In the genomic region with DNA sequence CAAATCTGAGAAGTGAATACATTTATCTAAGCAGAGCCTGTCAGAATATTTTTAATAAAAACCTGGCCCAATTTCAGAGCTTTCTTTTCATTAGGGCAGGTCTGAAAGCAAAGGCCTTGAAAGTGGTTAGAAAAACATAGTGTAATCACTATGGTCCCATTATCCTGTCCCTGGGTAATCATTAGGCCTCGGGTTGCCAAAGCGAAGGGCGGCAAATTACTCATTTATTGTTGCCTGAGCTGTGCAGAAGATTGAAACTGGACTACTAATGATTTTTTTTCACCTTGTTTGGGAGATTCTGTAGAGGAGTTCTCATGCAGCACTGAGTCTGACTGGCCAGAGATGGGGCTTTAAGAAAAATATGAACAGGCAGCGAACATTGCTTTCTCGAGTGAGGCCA, we compare ENCODE assay signal across 21 mouse cellular contexts.
A peak's percentile ranks its signal among the peaks of the same experiment; 100 is the strongest.
DNase-seq lines count a peak whose midpoint lies in the region; ATAC-seq and TF ChIP-seq lines count a peak whose summit lies in the region.
"Had no signal": no experiment of that assay in that cellular context is flagged by ENCODE, and none has a peak within 500 bp of the region (broad histone marks: within the 10 kb centered on the region; RNA-seq: fewer than 3 reads in every experiment).

No protein-coding gene starts in this region.

- peaks cover 4% of the 10 kb centered on the region; the same call in 1 of the 2 replicates for H3K4me1 ChIP-seq in forebrain, embryonic 12.5 days
- H3K4me1 ChIP-seq in forebrain, postnatal 0 days (ENCODE audit: insufficient read depth): 0 out of 2 replicates have a peak, but pooled peaks cover 5% of the 10 kb centered on the region
- H3K4me1 ChIP-seq in midbrain, embryonic 16.5 days (ENCODE audit: control insufficient read depth, insufficient read depth, low read length): peaks cover 4% of the 10 kb centered on the region; the same call in 1 of the 2 replicates
- H3K4me1 ChIP-seq in midbrain, embryonic 11.5 days (ENCODE audit: control insufficient read depth, insufficient read depth, low read length): no peaks in the 10 kb centered on the region
- peaks cover 4% of the 10 kb centered on the region; the same call in 1 of the 2 replicates for H3K4me1 ChIP-seq in forebrain, embryonic 16.5 days (replicated peaks; ENCODE audit: control insufficient read depth, insufficient read depth, low read length)
- no peaks in the 10 kb centered on the region for H3K4me1 ChIP-seq in liver, embryonic 11.5 days (replicated peaks; ENCODE audit: control insufficient read depth, insufficient read depth, low read length)
- H3K4me1 ChIP-seq: embryonic facial prominence, embryonic 13.5 days; heart, embryonic 12.5 days; hindbrain, embryonic 10.5 days had no signal

- no peak overlapping the region for H3K4me3 ChIP-seq in forebrain, embryonic 12.5 days (replicated peaks)
- no peak overlapping the region for H3K4me3 ChIP-seq in forebrain, postnatal 0 days (ENCODE audit: low read depth, low read length)
- no peak overlapping the region for H3K4me3 ChIP-seq in midbrain, embryonic 16.5 days (ENCODE audit: low read depth, low read length)
- H3K4me3 ChIP-seq in midbrain, embryonic 11.5 days (ENCODE audit: low read depth, low read length): no peak overlapping the region
- H3K4me3 ChIP-seq in forebrain, embryonic 16.5 days (replicated peaks; ENCODE audit: low read length): no peak overlapping the region
- no peak overlapping the region for H3K4me3 ChIP-seq in liver, embryonic 11.5 days (ENCODE audit: low read depth, low read length)
- H3K4me3 ChIP-seq: embryonic facial prominence, embryonic 13.5 days; heart, adult 2 months; heart, embryonic 12.5 days; hindbrain, embryonic 10.5 days had no signal

- no peak for DNase-seq in forebrain, postnatal 0 days
- no peak for DNase-seq in midbrain, embryonic 11.5 days (ENCODE audit: low spot score, missing footprints)
- no peak for DNase-seq in liver, embryonic 11.5 days (ENCODE audit: low spot score)
- DNase-seq: adrenal gland, adult 2 months; adrenal gland, postnatal 25 days; cerebellum, adult 8-10 months; cerebellum, postnatal 14 days; embryo, embryonic 11 days; gastrocnemius, postnatal 14 days; heart, adult 2 months had no signal

- peak overlapping the region; percentile 65 for H3K27ac ChIP-seq in forebrain, embryonic 12.5 days
- no peak overlapping the region for H3K27ac ChIP-seq in forebrain, postnatal 0 days (ENCODE audit: low read depth, low read length)
- H3K27ac ChIP-seq in midbrain, embryonic 16.5 days (ENCODE audit: low read length): no peak overlapping the region
- H3K27ac ChIP-seq in midbrain, embryonic 11.5 days (ENCODE audit: low read depth, low read length): no peak overlapping the region
- no peak overlapping the region for H3K27ac ChIP-seq in forebrain, embryonic 16.5 days (ENCODE audit: low read length)
- H3K27ac ChIP-seq in liver, embryonic 11.5 days (ENCODE audit: low read depth, low read length): no peak overlapping the region
- H3K27ac ChIP-seq: embryonic facial prominence, embryonic 13.5 days; heart, adult 2 months; hindbrain, embryonic 10.5 days had no signal

- TF ChIP-seq CTCF in forebrain, postnatal 0 days (IDR thresholded peaks at IDR 0.05; ENCODE audit: low read depth): no peak

- H3K27me3 ChIP-seq in forebrain, embryonic 12.5 days: no peaks in the 10 kb centered on the region
- H3K27me3 ChIP-seq in forebrain, postnatal 0 days (ENCODE audit: insufficient read depth, low read length): no peaks in the 10 kb centered on the region
- no peaks in the 10 kb centered on the region for H3K27me3 ChIP-seq in midbrain, embryonic 16.5 days (ENCODE audit: control insufficient read depth, insufficient read depth, low read depth, low read length)
- no peaks in the 10 kb centered on the region for H3K27me3 ChIP-seq in midbrain, embryonic 11.5 days (ENCODE audit: control insufficient read depth, insufficient read depth, low read length)
- no peaks in the 10 kb centered on the region for H3K27me3 ChIP-seq in forebrain, embryonic 16.5 days (replicated peaks; ENCODE audit: control insufficient read depth, insufficient read depth, low read length)
- no peaks in the 10 kb centered on the region for H3K27me3 ChIP-seq in liver, embryonic 11.5 days (replicated peaks; ENCODE audit: control insufficient read depth, insufficient read depth, low read length)
- H3K27me3 ChIP-seq: CH12.LX; embryonic facial prominence, embryonic 13.5 days; heart, embryonic 12.5 days had no signal

- no peaks in the 10 kb centered on the region for H3K9me3 ChIP-seq in forebrain, embryonic 12.5 days
- no peaks in the 10 kb centered on the region for H3K9me3 ChIP-seq in forebrain, postnatal 0 days (ENCODE audit: low read length)
- no peaks in the 10 kb centered on the region for H3K9me3 ChIP-seq in midbrain, embryonic 16.5 days (replicated peaks; ENCODE audit: control insufficient read depth, low read length, poor library complexity, severe bottlenecking)
- H3K9me3 ChIP-seq in midbrain, embryonic 11.5 days (ENCODE audit: control insufficient read depth, low read length): no peaks in the 10 kb centered on the region
- H3K9me3 ChIP-seq in forebrain, embryonic 16.5 days (ENCODE audit: control insufficient read depth, low read length): no peaks in the 10 kb centered on the region
- no peaks in the 10 kb centered on the region for H3K9me3 ChIP-seq in liver, embryonic 11.5 days (ENCODE audit: control insufficient read depth, low read length)
- H3K9me3 ChIP-seq: embryonic facial prominence, embryonic 13.5 days; heart, embryonic 12.5 days; hindbrain, embryonic 10.5 days had no signal

- ATAC-seq in forebrain, embryonic 12.5 days (ENCODE audit: low FRiP score): peak; percentile 71
- ATAC-seq in forebrain, postnatal 0 days: no peak
- peak; percentile 42; the same call in 1 of the 2 replicates for ATAC-seq in midbrain, embryonic 16.5 days
- ATAC-seq in midbrain, embryonic 11.5 days (ENCODE audit: low FRiP score): no peak
- peak; percentile 51 for ATAC-seq in forebrain, embryonic 16.5 days
- no peak for ATAC-seq in liver, embryonic 11.5 days (replicated peaks; ENCODE audit: low FRiP score)
- ATAC-seq: hindbrain, embryonic 16.5 days; inflammation-experienced regulatory T-cells, adult 6 months; intestine, postnatal 0 days; Patski had no signal

- no peak overlapping the region for H3K4me2 ChIP-seq in forebrain, embryonic 12.5 days
- no peak overlapping the region for H3K4me2 ChIP-seq in forebrain, postnatal 0 days (ENCODE audit: low read depth)
- no peak overlapping the region for H3K4me2 ChIP-seq in midbrain, embryonic 16.5 days (ENCODE audit: low read length)
- no peak overlapping the region for H3K4me2 ChIP-seq in midbrain, embryonic 11.5 days
- H3K4me2 ChIP-seq in forebrain, embryonic 16.5 days (ENCODE audit: low read length): no peak overlapping the region
- no peak overlapping the region for H3K4me2 ChIP-seq in liver, embryonic 11.5 days
- H3K4me2 ChIP-seq: embryonic facial prominence, embryonic 13.5 days; heart, embryonic 12.5 days had no signal

- no peak overlapping the region for H3K9ac ChIP-seq in forebrain, embryonic 12.5 days
- no peak overlapping the region for H3K9ac ChIP-seq in forebrain, postnatal 0 days
- no peak overlapping the region for H3K9ac ChIP-seq in midbrain, embryonic 16.5 days (ENCODE audit: low read depth, low read length)
- no peak overlapping the region for H3K9ac ChIP-seq in midbrain, embryonic 11.5 days (ENCODE audit: low read length)
- no peak overlapping the region for H3K9ac ChIP-seq in forebrain, embryonic 16.5 days (replicated peaks; ENCODE audit: low read depth, low read length)
- no peak overlapping the region for H3K9ac ChIP-seq in liver, embryonic 11.5 days (ENCODE audit: low read depth, low read length)
- H3K9ac ChIP-seq: embryonic facial prominence, embryonic 13.5 days; heart, embryonic 12.5 days had no signal

- WGBS in forebrain, embryonic 12.5 days: 43% methylated on average over 5 of the region's 5 CpGs
- WGBS in forebrain, postnatal 0 days: 34% methylated on average over 5 of the region's 5 CpGs
- 63% methylated on average over 5 of the region's 5 CpGs for WGBS in midbrain, embryonic 16.5 days
- WGBS in midbrain, embryonic 11.5 days: 78% methylated on average over 5 of the region's 5 CpGs
- WGBS in forebrain, embryonic 16.5 days: 22% methylated on average over 5 of the region's 5 CpGs
- WGBS in liver, embryonic 11.5 days: 76% methylated on average over 5 of the region's 5 CpGs

- H3K36me3 ChIP-seq in forebrain, embryonic 12.5 days (replicated peaks): no peaks in the 10 kb centered on the region
- no peaks in the 10 kb centered on the region for H3K36me3 ChIP-seq in forebrain, postnatal 0 days (ENCODE audit: insufficient read depth)
- no peaks in the 10 kb centered on the region for H3K36me3 ChIP-seq in midbrain, embryonic 16.5 days (ENCODE audit: control insufficient read depth, insufficient read depth, low read length)
- no peaks in the 10 kb centered on the region for H3K36me3 ChIP-seq in midbrain, embryonic 11.5 days (ENCODE audit: control insufficient read depth, insufficient read depth, low read length)
- H3K36me3 ChIP-seq in forebrain, embryonic 16.5 days (ENCODE audit: control insufficient read depth, insufficient read depth): no peaks in the 10 kb centered on the region
- no peaks in the 10 kb centered on the region for H3K36me3 ChIP-seq in liver, embryonic 11.5 days (ENCODE audit: control insufficient read depth, insufficient read depth, low read length)
- H3K36me3 ChIP-seq: embryonic facial prominence, embryonic 13.5 days; heart, embryonic 12.5 days; hindbrain, embryonic 10.5 days had no signal

Comparison
In these comparisons a context has a peak if more than half of its experiments do, and no peak if none do; other contexts are left out.
1. ATAC-seq: peak in forebrain, embryonic 12.5 days (single experiment), midbrain, embryonic 16.5 days (single experiment) and forebrain, embryonic 16.5 days (single experiment); none in forebrain, postnatal 0 days (single experiment), midbrain, embryonic 11.5 days (single experiment) and liver, embryonic 11.5 days (single experiment).